Mouse (Mus musculus): Measurements from ENCODE around the gene Ulk3. TPM values are rescaled to one million over a fixed set of nuclear protein-coding genes. Genes with fewer than 3 reads are reported as not detected.

The Ulk3 gene
- total and polyA plus RNA-seq, 3 experiments, result 3.3 to 14.3 (median 10.5) TPM

DNA sequence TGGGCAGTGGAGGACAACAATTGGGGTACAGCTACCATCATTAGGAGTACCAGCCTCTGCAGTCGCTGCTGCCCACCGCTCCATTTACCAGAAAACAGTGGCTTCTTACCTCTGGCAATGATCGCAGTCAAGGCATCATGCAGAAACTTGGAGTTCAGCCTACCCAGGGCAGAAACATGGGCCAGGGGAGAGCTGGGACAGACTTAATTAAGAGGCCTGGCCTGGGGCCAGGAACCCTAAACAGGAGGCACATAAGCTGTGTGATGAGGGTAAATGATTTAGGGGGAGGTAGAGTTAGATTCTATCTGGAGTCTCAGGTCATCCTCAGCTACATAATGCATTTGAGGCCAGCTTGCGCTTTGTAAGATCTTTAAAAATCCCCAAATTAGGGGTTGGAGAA is 40.1 kb upstream of the Ulk3 start:
- Histone ChIP-seq H3K4me1 (ENCODE audit: insufficient read depth, low read depth, low read length) (peaks cover 37% of the 10 kb centered on the region), H3K27me3 (ENCODE audit: insufficient read depth, low read length) (peaks cover 2% of the 10 kb centered on the region; the same call in 1 of the 2 replicates), H3K9me3 (replicated peaks) (no peaks in the 10 kb centered on the region), H3K36me3 (replicated peaks) (peaks cover 66% of the 10 kb centered on the region), H3K4me3 (ENCODE audit: low read depth, low read length) (no peak overlapping the region)
- DNase-seq (ENCODE audit: low spot score) (no peak), ATAC-seq (ENCODE audit: extremely low read depth, insufficient number of reproducible peaks, low FRiP score, poor library complexity, severe bottlenecking) (no peak)
- no peak for TF ChIP-seq CTCF (IDR thresholded peaks at IDR 0.05; ENCODE audit: low read depth, low read length)
- TF ChIP-seq GATA1 (IDR thresholded peaks at IDR 0.05; ENCODE audit: borderline replicate concordance, low read length), result no peak
- no peak for TF ChIP-seq GATA2 (IDR thresholded peaks at IDR 0.05; ENCODE audit: borderline replicate concordance, low read depth, low read length)
- TF ChIP-seq POLR2AphosphoS5 (IDR thresholded peaks at IDR 0.05; ENCODE audit: insufficient replicate concordance, low read depth, low read length), result no peak
- no peak for TF ChIP-seq TAL1 (conservative IDR thresholded peaks at IDR 0.05; ENCODE audit: low read depth, low read length)

GRCm38 (mm10) chr9:57550126-57550862 is 39.0 kb upstream of the Ulk3 start:
- no peak overlapping the region for H3K4me3 ChIP-seq (ENCODE audit: low read depth, low read length)

DNA sequence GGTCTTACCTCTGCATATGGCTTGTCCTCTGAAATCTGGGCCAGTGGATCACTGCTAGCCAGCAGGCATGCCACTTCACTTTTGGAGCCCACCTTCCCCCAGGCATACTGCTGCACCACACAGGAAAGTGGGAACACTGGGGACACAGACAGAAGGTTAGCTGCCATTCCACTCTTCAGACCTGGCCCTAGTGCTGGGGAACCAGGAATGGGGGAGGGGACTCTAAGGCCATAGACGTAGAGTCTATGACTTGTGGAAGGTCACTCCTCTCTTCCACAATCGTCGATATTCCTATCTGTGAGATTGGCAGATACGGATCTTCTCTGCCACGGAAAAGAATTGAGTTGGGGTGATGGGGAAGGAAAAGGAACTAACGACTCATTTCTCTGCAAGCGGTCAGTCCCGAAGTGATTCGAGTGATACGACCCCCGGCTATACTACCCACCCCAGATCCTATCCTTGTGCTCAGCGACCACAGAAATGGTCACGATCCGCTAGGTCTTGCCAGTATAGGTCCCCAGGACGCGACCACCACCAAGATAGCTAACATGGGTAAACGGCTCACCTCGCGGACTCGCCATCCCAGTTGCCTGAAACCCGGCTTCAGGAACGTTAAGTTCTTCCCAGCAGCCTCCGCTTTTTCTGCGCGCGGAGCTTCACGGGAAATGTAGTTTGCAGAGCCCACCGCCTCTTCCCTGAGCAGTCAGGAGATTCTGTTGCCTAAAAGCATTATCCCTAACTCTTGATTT is 36.9 kb upstream of the Ulk3 start, which contains the start of gene Mpi:
Gene Mpi (minus strand): TSS at position 625 of the 749 bp plus-strand sequence.
- Histone ChIP-seq H3K9me3 (replicated peaks) (no peaks in the 10 kb centered on the region), H3K4me1 (ENCODE audit: insufficient read depth, low read depth, low read length) (peaks cover 36% of the 10 kb centered on the region), H3K36me3 (replicated peaks) (peaks cover 36% of the 10 kb centered on the region), H3K27me3 (ENCODE audit: insufficient read depth, low read length) (peaks cover 2% of the 10 kb centered on the region; the same call in 1 of the 2 replicates), H3K4me3 (ENCODE audit: low read depth, low read length) (peak within 1 kb of the TSS; percentile 76)
- ATAC-seq (ENCODE audit: extremely low read depth, insufficient number of reproducible peaks, low FRiP score, poor library complexity, severe bottlenecking) (no peak), DNase-seq (ENCODE audit: low spot score) (peak; percentile 62)
- TF ChIP-seq TAL1 (conservative IDR thresholded peaks at IDR 0.05; ENCODE audit: low read depth, low read length) (no peak), CTCF (IDR thresholded peaks at IDR 0.05; ENCODE audit: low read depth, low read length) (no peak), GATA2 (IDR thresholded peaks at IDR 0.05; ENCODE audit: borderline replicate concordance, low read depth, low read length) (no peak), GATA1 (IDR thresholded peaks at IDR 0.05; ENCODE audit: borderline replicate concordance, low read length) (no peak), POLR2AphosphoS5 (IDR thresholded peaks at IDR 0.05; ENCODE audit: insufficient replicate concordance, low read depth, low read length) (no peak)

More at GRCm38 (mm10) chr9:57550126-57550862, 39.0 kb upstream of the Ulk3 start:
- Histone ChIP-seq H3K4me1 (ENCODE audit: insufficient read depth, low read depth, low read length) (peaks cover 39% of the 10 kb centered on the region), H3K9me3 (replicated peaks) (no peaks in the 10 kb centered on the region), H3K27me3 (ENCODE audit: insufficient read depth, low read length) (peaks cover 2% of the 10 kb centered on the region; the same call in 1 of the 2 replicates), H3K36me3 (replicated peaks) (peaks cover 55% of the 10 kb centered on the region)
- no peak for ATAC-seq (ENCODE audit: extremely low read depth, insufficient number of reproducible peaks, low FRiP score, poor library complexity, severe bottlenecking)
- DNase-seq (ENCODE audit: low spot score), result no peak
- no peak for TF ChIP-seq TAL1 (conservative IDR thresholded peaks at IDR 0.05; ENCODE audit: low read depth, low read length)
- no peak for TF ChIP-seq GATA1 (IDR thresholded peaks at IDR 0.05; ENCODE audit: borderline replicate concordance, low read length)
- TF ChIP-seq POLR2AphosphoS5 (IDR thresholded peaks at IDR 0.05; ENCODE audit: insufficient replicate concordance, low read depth, low read length), result no peak
- no peak for TF ChIP-seq CTCF (IDR thresholded peaks at IDR 0.05; ENCODE audit: low read depth, low read length)
- TF ChIP-seq GATA2 (IDR thresholded peaks at IDR 0.05; ENCODE audit: borderline replicate concordance, low read depth, low read length), result no peak

DNA sequence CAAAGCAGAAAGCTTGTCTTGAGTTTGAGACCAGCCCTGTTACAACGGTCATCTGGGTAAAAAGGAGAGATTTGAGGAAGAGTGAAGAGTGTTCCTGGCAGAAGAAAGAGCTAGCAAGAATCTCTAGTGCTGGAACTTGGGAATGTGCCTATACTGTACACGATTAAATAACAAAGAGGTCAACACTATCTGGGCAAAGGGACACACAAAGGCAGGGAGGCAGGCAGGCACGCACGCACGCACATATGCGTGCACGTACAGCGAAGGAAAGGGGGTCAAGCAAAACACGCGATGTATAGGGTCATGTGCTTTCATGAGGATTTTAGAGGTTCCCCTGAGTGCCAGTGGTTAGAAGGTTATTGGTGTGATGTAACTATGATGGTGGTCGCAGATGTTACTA is 36.1 kb upstream of the Ulk3 start:
- Histone ChIP-seq H3K36me3 (replicated peaks) (peaks cover 28% of the 10 kb centered on the region), H3K27me3 (ENCODE audit: insufficient read depth, low read length) (peaks cover 2% of the 10 kb centered on the region; the same call in 1 of the 2 replicates), H3K4me1 (ENCODE audit: insufficient read depth, low read depth, low read length) (peaks cover 28% of the 10 kb centered on the region), H3K9me3 (replicated peaks) (no peaks in the 10 kb centered on the region), H3K4me3 (ENCODE audit: low read depth, low read length) (no peak overlapping the region)
- no peak for DNase-seq (ENCODE audit: low spot score)
- no peak for ATAC-seq (ENCODE audit: extremely low read depth, insufficient number of reproducible peaks, low FRiP score, poor library complexity, severe bottlenecking)
- TF ChIP-seq TAL1 (conservative IDR thresholded peaks at IDR 0.05; ENCODE audit: low read depth, low read length) (no peak), POLR2AphosphoS5 (IDR thresholded peaks at IDR 0.05; ENCODE audit: insufficient replicate concordance, low read depth, low read length) (no peak), CTCF (IDR thresholded peaks at IDR 0.05; ENCODE audit: low read depth, low read length) (no peak), GATA1 (IDR thresholded peaks at IDR 0.05; ENCODE audit: borderline replicate concordance, low read length) (no peak), GATA2 (IDR thresholded peaks at IDR 0.05; ENCODE audit: borderline replicate concordance, low read depth, low read length) (no peak)

- Histone ChIP-seq H3K9me3 (replicated peaks) (no peaks in the 10 kb centered on the region), H3K4me1 (ENCODE audit: insufficient read depth, low read depth, low read length) (peaks cover 34% of the 10 kb centered on the region), H3K27me3 (ENCODE audit: insufficient read depth, low read length) (peaks cover 2% of the 10 kb centered on the region; the same call in 1 of the 2 replicates), H3K4me3 (ENCODE audit: low read depth, low read length) (no peak overlapping the region), H3K36me3 (replicated peaks) (peaks cover 12% of the 10 kb centered on the region)
- DNase-seq (ENCODE audit: low spot score) (no peak), ATAC-seq (ENCODE audit: extremely low read depth, insufficient number of reproducible peaks, low FRiP score, poor library complexity, severe bottlenecking) (no peak)
- no peak for TF ChIP-seq TAL1 (conservative IDR thresholded peaks at IDR 0.05; ENCODE audit: low read depth, low read length)
- TF ChIP-seq GATA2 (IDR thresholded peaks at IDR 0.05; ENCODE audit: borderline replicate concordance, low read depth, low read length), result no peak
- no peak for TF ChIP-seq CTCF (IDR thresholded peaks at IDR 0.05; ENCODE audit: low read depth, low read length)
- TF ChIP-seq POLR2AphosphoS5 (IDR thresholded peaks at IDR 0.05; ENCODE audit: insufficient replicate concordance, low read depth, low read length), result no peak
- TF ChIP-seq GATA1 (IDR thresholded peaks at IDR 0.05; ENCODE audit: borderline replicate concordance, low read length), result no peak
Measured at GRCm38 (mm10) chr9:57554753-57555152, 34.5 kb upstream of the Ulk3 start.

DNA sequence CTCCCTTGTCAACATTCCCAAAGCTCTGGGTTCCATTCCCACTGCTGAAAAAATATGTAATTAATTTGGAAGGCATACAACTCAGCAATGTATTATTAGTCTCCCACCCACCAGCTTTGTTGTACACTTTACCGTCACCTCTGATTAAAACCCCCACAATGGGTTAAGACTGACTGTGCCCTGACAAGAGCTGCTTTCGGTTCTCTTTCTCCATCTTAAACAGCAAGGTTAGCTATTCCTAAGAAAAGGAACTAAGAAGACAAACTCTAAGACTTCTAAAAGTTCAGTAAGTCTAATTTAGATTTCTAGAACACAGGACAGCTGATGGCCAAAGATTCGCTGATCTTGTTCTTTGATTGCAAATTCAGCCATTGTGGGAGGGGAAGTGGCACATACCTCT is 32.0 kb upstream of the Ulk3 start:
- ATAC-seq (ENCODE audit: extremely low read depth, insufficient number of reproducible peaks, low FRiP score, poor library complexity, severe bottlenecking) (no peak), DNase-seq (ENCODE audit: low spot score) (no peak)
- H3K4me3 ChIP-seq (ENCODE audit: low read depth, low read length), result no peak overlapping the region
- no peak for TF ChIP-seq GATA1 (IDR thresholded peaks at IDR 0.05; ENCODE audit: borderline replicate concordance, low read length)
- TF ChIP-seq POLR2AphosphoS5 (IDR thresholded peaks at IDR 0.05; ENCODE audit: insufficient replicate concordance, low read depth, low read length), result no peak
- no peak for TF ChIP-seq CTCF (IDR thresholded peaks at IDR 0.05; ENCODE audit: low read depth, low read length)
- no peak for TF ChIP-seq GATA2 (IDR thresholded peaks at IDR 0.05; ENCODE audit: borderline replicate concordance, low read depth, low read length)
- TF ChIP-seq TAL1 (conservative IDR thresholded peaks at IDR 0.05; ENCODE audit: low read depth, low read length), result no peak
- peaks cover 2% of the 10 kb centered on the region; the same call in 1 of the 2 replicates for H3K27me3 ChIP-seq (ENCODE audit: insufficient read depth, low read length)
- no peaks in the 10 kb centered on the region for H3K9me3 ChIP-seq (replicated peaks)
- peaks cover 41% of the 10 kb centered on the region for H3K4me1 ChIP-seq (ENCODE audit: insufficient read depth, low read depth, low read length)
- peaks cover 4% of the 10 kb centered on the region for H3K36me3 ChIP-seq (replicated peaks)

Measured in G1E (cell line).